Mouse (Mus musculus) hematopoietic stem cell, adult 5-6 weeks (primary cell): Measurements from ENCODE around the gene Nfatc2. TPM values are rescaled to one million over a fixed set of nuclear protein-coding genes. Genes with fewer than 3 reads are reported as not detected.

Source experiments
- ATAC-seq, 2 experiments: fragments of 125-278 bp in 1 of 2; replicated peaks in 1 of 2; 2 replicates each; pipeline ENCODE4 v1.8.0; 2016 to 2017; ENCODE audit warnings: inconsistent platforms in 2 of 2, mild to moderate bottlenecking in 2 of 2, moderate number of reproducible peaks in 2 of 2, low read depth in 1 of 2, moderate TSS enrichment in 1 of 2; ENCODE audit not compliant: low FRiP score in 2 of 2, poor library complexity in 2 of 2, severe bottlenecking in 2 of 2, insufficient read depth in 1 of 2, low TSS enrichment in 1 of 2
- total RNA-seq: library from RNA; stranded (forward); fragments of 172-1452, 232-1000 nt; gene quantifications from 2 replicates; pipeline ENCODE4 v1.2.3, GENCODE M21; 2017

The Nfatc2 gene
- total RNA-seq, 1 experiment from 2014 or later, result 5.6 TPM

DNA sequence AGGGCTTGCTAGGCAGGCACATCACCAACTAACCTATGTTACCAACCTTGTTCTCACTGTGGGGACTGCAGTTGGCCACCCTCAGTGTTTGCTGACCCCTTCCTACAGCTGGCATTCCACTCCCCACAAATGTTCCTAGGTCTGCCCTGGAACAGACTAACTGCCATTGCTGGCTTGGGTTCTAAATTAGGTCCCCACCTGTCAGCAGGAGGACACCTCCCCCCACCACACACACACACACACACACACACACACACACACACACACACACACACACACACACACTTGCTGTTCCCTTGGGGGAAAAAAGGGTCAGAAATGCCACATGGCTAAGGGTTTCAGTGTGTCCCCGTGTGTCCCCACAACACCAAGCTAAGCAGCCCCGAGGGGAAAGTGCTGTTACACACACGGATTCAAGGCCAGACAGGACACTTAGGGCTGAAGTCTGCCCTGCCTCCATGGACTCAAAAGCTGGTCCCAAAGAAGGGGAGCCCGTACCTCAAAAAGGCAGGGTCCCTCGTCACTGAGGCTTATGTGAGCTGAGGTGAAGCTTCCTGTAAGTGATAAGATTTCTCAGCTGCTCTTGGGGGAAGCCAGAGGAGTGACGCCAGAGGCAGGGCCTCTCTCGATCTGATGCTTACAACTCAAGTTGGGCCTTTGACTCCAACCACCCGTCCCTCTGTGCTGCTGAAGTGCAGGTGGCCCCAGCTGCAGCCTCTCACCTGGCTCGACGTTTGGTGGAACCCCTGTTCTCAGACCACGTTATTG, 113.1 kb downstream of the Nfatc2 start:
- ATAC-seq, result no peak

DNA sequence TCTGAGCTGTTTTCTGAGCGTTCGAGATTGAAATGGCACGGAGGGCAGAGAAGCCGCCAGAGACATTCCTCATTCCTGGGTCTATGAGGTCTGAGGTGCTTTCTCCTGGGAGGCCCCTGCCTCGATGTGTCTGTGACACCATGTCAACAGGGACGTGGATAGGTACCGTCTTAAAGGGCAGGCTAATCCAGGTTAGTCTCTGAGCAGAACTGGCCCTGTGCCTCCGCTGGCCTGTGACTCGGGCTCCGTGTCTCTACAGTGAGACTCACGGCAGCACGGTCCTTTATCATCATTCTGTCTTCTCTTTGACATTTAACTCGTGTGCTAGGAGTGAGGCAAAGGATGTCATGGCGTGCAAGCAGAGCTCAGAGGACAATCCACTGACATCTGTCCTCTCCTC, 120.3 kb downstream of the Nfatc2 start:
- no peak for ATAC-seq

DNA sequence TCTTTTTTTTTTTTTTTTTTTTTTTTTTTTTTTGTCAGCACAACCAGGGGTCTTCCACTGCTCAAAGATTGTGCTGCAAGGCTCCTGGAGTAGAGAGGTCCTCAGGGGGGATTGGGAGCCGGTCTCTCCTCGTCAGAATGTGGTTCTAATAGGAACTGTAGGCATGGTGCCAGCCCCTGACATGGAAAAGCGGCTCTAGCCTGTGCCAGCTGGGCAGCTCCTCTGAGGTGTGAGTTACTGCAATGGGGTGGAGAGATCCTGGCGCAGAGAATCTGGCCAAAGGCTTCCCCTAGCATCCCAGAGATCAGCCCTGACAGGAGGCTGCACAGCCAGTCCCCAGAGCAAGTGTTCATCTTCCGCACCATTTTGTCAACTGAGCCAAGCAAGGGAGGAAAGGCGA, 120.8 kb downstream of the Nfatc2 start:
- no peak for ATAC-seq

DNA sequence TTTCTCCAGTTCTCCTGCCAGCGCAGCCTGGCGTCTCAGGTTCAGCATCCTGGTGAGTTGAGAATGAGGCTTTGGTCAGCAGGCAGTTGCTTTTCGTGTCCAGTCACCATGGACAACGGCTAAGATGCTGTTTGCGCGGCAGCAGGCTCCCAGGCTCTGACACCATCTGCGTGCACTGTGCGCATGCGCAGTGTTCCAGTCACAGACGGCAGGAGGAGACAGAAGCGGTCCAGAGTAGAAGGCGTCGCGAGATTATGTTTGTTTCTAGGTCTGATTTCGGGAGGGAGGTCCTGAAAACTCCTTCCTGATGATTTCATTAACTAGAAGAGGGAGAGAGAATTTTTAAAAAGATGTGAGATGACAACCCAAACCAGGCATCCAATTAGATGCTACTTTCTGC, 121.5 kb downstream of the Nfatc2 start:
- no peak for ATAC-seq

DNA sequence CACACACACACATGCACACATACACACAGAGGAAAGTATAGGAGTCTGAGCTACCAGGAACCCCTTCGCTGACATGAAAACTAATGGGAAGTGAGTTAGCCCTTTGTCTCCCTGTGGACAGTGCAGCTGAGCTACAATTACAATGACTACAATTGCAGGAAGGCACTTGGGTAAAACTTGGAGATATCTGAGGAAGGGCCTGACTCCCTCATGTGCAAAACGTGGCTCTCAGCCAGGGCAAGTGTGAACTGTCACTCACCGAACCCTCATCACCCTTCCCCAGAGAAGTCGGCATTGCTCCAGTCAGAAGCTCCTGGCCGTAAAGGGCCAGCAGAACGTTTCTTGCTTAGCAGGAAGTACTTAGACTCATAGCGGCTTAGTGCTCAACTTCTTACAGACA, 123.0 kb downstream of the Nfatc2 start:
- ATAC-seq, result peak in 1 of 2 experiments; percentile 35; a peak in 2 of 4 replicates

DNA sequence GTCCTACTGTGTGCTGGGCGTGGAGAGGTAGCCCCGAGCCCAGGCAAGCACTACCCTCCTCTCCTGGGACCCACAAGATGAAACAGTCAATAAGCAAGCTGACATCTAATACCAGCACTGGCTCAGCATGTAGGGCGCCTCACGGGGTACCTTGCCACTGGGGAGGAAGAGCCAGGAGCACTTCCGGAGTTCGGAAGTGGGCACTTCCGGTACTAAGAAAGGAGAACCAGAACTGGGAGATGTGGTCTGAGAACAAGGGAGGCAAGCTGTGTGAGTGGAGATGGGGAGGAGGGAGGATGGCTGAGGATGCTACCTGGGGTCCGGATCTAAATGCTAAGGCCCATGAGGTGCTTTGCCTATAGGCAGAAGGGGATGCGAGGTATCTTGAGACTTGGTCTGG, 128.0 kb downstream of the Nfatc2 start:
- ATAC-seq, result peak; percentile 18 to 29; a peak in 2 of 4 replicates

DNA sequence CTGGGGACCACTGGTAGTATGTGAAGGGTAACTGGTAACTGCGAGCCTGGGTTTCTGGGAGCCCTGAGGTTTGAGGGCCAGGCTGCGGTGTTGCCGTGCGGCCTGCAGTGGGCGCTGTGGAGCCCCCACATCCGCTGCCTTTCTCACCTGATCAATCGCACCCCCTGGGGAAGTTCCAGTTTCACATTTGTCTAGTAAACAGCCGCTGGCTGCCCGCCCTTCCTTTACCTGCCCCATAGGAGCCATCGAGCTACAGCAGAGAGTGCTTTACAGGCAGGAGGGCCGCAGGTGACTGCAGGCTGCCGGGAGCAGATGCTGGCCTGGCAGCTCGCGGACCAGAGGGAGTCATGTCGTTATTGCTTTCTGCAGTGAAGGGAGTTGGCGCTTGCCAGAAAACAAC, 128.6 kb downstream of the Nfatc2 start:
- ATAC-seq, result peak; percentile 79 to 81

DNA sequence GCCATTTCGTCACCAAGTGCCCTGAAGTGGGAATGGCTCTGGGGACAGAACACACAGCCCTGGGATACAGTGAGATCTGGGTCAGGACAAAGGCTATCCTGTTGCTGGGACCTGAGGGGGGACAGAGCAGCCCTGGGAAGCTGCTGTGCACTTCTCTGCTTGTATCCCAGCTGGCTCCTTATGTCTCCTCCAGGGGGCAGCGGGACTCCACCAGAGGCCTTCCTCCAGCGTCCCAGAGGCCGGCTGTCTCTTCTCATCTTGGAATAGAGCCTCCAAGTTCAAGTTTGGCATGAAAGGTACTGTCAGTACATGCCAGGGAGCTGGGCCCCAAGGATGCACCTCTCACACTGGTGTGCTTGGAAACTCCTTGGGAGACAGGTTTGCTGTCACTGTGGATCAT, 132.4 kb downstream of the Nfatc2 start:
- ATAC-seq, result peak in 1 of 2 experiments; percentile 54; a peak in 1 of 4 replicates

DNA sequence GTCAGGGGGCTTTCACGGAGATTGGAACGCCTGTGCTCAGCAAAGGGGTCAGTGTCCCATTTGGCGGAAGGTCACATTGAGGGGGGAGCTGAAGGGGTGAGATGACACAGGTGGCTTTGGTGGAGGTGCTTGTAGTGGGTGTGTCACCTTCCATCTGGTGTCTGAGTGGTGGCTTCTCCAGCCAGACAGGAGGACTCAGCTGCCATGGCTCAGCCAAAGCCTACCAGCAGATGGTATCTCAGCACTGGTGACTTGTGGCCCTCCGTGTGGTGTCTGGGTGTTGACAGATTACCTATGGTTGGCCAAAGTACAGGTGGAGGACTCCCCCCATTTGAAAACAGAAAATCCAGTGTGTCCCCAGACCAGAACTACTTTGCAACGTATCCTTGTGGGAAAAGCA, 134.3 kb downstream of the Nfatc2 start:
- no peak for ATAC-seq

DNA sequence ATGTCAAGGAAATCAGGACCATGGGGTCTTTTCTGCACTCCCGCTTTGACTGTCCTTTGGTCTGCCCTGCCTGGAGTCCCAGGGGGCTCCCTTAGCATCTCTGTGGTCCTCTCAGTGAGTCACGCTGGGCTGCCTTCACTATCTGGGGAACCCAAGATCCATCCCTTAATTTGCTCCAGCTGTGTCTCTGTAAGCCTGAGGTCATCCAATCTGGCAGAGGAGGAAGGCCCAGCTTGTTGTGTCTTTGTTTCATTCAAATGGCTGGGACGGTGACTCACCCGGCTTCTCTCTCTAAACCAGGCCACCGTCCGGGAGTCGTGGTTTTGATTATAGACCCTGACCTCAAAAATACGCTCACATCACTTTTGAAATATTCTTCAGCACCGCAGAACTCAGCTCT, 135.4 kb downstream of the Nfatc2 start:
- no peak for ATAC-seq

DNA sequence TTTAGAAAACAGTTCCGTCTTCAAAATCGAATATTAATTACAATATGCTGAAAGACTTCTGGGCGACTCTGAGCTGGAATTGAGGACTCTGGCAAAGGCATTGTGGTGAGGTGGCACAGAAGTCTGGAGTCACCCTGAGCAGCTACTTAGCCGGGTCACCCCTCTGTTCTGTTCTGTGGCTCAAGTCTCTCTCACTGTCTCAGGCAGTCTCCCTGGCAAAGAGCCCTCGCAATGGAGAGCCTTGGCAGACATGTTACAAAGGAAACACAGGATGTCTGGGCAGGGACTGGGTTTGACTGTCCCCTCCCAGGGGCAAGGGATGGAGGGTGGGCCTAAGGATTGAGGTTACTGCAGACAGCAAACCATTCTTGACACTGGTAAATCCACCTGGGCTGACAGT, 135.8 kb downstream of the Nfatc2 start:
- no peak for ATAC-seq

DNA sequence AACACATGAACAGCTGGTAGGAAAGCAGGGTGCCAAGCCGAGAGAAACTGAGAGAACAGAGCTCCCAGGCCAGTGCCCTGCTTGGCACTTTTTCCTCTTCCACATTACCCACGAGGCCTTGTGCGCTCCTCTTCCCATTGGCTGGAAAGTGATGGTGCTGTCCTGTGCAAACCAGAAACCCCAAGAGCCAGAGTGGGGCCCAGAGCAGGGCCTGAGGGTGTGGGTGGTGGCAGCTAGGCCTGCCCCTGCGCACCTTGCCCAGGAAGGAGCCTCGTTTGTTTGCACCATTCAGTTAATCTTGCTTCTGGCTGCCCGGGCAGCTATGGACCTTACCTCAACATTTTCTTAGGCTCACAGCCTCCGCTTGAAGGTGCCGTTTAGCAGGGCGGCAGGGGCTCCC, 139.6 kb downstream of the Nfatc2 start:
- no peak for ATAC-seq

DNA sequence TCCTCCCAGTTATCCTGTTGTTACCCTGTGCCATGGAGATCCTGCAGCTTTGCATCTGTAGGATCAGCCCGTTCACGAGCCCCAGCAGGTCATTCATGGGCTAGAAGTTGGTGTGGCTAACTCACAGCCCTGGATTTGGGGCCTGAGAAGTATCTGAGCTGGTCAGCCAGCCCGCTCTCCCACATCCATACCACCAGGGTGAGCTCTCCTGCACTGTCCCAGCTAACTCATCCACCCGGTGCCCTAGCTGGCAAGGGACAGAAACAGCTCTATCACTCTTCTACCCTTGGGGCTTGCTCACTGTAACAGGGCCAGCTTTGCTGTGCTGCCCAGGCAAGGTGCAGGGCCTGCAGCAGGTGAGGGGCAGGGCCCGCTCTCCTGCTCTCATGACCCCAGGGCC, 141.8 kb downstream of the Nfatc2 start:
- ATAC-seq, result 0 out of 4 replicates have a peak, but pooled peaks of 1 of the 2 experiments have one; percentile 32

DNA sequence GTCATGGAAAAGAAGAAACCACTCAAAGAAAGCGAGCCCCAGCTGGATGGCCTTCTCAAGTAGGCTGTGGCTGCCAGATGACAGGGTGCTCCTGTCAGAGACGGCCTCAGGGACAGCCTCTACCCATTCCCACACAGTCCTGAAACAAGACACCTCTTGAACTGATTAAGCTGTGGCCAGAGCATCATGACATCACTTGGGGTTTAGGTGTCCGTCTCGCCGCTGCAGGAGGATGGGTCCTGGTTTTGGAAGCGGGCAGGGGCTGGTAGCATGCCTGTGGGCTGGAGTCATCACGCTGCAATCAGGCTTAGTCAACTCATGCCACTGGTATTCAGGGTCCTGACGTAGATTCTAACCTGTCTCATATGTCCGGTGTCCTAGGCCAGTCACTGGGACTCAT, 142.9 kb downstream of the Nfatc2 start:
- no peak for ATAC-seq

DNA sequence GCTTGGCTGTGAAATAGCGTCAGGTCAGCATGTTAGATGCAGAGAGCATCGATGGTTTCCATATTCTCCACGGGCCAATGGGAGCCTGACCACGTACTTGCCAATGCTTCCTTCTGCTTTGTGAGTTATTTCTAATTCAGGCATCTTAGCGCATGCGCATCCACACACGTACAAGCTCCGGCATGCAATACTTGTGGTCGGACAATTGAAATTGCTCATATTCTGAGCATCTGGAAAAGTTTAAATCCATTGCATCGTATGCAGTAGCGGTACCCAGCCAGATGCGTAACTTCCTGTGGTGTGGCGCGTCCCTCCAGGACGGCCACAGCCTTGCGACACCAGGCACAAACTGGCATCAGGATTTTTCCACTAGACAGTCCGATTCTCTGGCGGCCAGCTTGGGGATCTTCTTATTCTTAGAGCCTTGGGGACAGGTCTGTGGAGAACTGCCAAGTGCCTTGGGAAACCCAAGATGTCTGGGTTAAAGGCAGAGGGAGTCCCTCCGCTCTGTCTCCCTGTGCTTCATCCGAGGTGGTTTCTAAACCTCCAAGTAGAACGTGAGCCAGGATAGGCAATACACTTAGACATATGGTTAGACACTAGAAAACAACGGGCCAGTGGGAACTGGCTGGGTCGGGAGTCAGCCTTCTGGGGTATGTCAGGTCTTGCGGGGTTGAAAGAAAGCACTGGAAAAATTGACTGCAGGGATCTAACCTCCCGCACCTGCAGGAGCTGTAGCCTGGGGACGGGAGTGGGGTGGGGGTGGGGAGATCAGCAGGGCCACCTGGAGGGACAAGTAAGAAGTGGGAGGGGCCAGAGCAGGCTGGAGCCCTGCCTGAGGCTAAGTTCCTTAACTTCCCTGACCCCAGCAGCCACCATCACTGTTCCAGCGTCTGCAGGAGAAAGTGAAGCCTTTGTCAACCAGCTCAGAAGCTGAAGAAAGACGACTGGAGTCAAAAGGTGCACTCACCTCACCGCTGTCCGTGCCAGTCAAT, 149.4 kb downstream of the Nfatc2 start:
- peak; percentile 57 to 62; a peak in 2 of 4 replicates for ATAC-seq

DNA sequence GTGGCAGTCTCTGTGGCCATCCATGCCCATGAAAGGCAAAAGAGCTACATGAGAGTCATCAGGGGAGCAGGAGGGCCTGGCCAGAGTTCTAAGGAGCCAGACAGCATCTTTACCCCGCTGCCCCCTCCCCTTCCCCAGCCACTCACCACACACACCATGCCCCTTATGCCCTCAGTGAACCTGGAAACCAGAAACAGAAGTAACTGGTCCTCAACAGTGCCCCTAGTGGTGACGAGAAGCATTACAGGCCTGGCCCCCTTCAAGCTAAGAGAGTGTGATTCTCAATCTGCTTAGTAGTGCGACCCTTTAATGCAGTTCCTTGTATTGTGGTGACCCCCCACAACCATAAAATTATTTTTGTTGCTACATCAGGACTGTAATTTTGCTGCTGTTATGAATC, 150.5 kb downstream of the Nfatc2 start:
- ATAC-seq, result peak; percentile 51 to 63; a peak in 3 of 4 replicates

DNA sequence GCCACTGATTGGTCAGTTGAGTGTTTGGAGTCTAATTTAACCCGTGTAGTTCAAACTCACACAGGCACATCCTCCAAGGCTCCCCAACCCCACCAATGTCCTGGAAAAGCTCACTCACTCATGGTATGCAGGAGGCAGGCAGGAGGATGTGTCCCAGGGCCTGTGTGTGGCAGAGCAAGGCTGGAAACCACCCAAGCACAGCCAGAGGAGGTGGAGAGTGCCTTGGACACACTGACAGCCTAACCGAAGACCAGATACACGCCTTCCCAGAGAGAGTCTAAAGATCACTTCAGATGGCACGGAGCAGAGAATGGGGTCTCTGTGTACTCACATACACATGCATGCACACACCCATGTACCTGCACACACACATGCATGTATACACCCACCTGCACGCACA, 153.4 kb downstream of the Nfatc2 start:
- ATAC-seq, result no peak

DNA sequence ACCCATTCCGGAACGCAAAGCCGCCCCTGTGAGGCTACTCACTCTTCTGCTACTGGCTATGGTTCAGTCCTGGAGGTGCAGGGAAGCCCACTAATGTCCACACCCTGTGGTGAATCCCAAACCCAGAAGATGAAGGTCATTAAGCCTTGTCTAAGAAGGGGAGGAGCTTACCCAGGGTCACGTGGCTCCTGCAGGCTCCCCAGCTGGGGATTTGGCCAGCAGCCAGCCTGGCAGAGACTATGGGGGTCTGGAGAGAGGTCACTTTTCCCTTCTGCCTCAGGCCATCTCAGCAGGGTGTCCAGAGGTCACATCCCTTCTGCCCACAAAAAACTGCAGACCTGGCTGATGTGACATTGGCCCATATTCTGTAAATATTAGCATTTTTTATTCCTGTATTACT, 153.9 kb downstream of the Nfatc2 start:
- ATAC-seq, result no peak
